Mouse (Mus musculus) CH12.LX (cell line): Measurements from ENCODE around the gene Efna1.

Experiments used
- BHLHE40 ChIP-seq: IDR thresholded peaks from 2 replicates; pipeline ENCODE4 v1.6.1; 2011; ENCODE audit warnings: mild to moderate bottlenecking, low read depth, low read length, improper control_type of control experiment
- CTCF ChIP-seq, 2 experiments: IDR thresholded peaks in 1 of 2; conservative IDR thresholded peaks in 1 of 2; 2 replicates each; pipeline ENCODE4 v1.5.1; 2011 to 2012; ENCODE audit warnings: low read depth in 2 of 2, low read length in 2 of 2, improper control_type of control experiment in 1 of 2, inconsistent platforms in 1 of 2, mild to moderate bottlenecking in 1 of 2, moderate library complexity in 1 of 2
- HCFC1 ChIP-seq: IDR thresholded peaks from 2 replicates; pipeline ENCODE4 v1.6.1; 2012; ENCODE audit warnings: low read depth, mild to moderate bottlenecking, inconsistent platforms, low read length, improper control_type of control experiment
- MAX ChIP-seq: IDR thresholded peaks from 2 replicates; pipeline ENCODE4 v1.6.1; 2011; ENCODE audit warnings: low read length, improper control_type of control experiment
- MAZ ChIP-seq: IDR thresholded peaks from 2 replicates; pipeline ENCODE4 v1.6.1; 2012; ENCODE audit warnings: low read depth, mild to moderate bottlenecking, inconsistent platforms, low read length, improper control_type of control experiment, moderate library complexity
- POLR2A ChIP-seq: IDR thresholded peaks from 2 replicates; pipeline ENCODE4 v1.6.1; 2011; ENCODE audit warnings: low read depth, mild to moderate bottlenecking, improper control_type of control experiment, low read length
- POLR2AphosphoS2 ChIP-seq: IDR thresholded peaks from 2 replicates; pipeline ENCODE4 v1.6.1; 2011; ENCODE audit warnings: low read depth, low read length, improper control_type of control experiment
- RCOR1 ChIP-seq: conservative IDR thresholded peaks from 2 replicates; pipeline ENCODE4 v1.6.1; 2012; ENCODE audit warnings: low read depth, mild to moderate bottlenecking, inconsistent platforms, low read length, improper control_type of control experiment
- SIN3A ChIP-seq: IDR thresholded peaks from 2 replicates; pipeline ENCODE4 v1.6.1; 2012; ENCODE audit warnings: low read length, improper control_type of control experiment, inconsistent platforms
- ZC3H11A ChIP-seq: IDR thresholded peaks from 2 replicates; pipeline ENCODE4 v1.6.1; 2012; ENCODE audit warnings: low read depth, mild to moderate bottlenecking, inconsistent platforms, low read length, improper control_type of control experiment

GRCm38 (mm10) chr3:89320581-89321182 is 39.7 kb upstream of the Efna1 start:
- TF ChIP-seq RCOR1 (no peak), POLR2AphosphoS2 (no peak), CTCF (conservative IDR thresholded peaks at IDR 0.05 in 1 of 2, IDR thresholded peaks at IDR 0.05 in 1 of 2; ENCODE audit: low read depth in 2 of 2, low read length in 2 of 2) (no peak), POLR2A (no peak), HCFC1 (no peak), BHLHE40 (peak; percentile 83), MAZ (no peak), SIN3A (no peak), MAX (no peak), ZC3H11A (no peak)
